Mouse (Mus musculus): Measurements from ENCODE around the gene Hrh2.

DNA sequence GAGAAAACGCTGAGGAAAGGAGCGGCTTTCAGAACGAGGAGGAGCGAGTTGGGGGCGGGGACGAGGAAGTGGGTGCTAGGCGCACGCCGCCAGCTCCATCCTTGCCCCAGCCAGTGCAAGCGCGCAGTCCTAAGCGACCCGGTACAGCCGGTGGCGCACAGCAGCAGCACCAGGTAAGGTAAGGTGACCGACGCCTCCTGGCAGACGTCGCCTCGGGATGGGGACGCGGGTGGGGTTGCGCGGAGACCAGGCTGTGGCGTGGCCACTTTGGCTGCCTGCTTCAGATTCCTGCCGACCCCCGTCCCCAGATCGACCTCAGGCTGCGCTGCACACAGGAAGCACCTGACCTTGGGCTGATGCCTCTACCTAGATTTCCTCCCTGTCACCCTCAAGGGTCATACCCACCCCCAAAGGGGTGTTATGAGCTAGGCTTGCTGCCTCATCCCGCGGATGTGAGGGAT lies at the start of gene Hrh2:
- no peak for TF ChIP-seq CTCF (conservative IDR thresholded peaks at IDR 0.05; ENCODE audit: low read length)
- no peak for TF ChIP-seq NANOG (IDR thresholded peaks at IDR 0.05; ENCODE audit: borderline replicate concordance, low read length)
